Mouse (Mus musculus): ENCODE measurements around the gene Cers6.

The Cers6 gene

GRCm38 (mm10) chr2:69118994-69119393, 257.8 kb downstream of the Cers6 start:
- no peak for DNase-seq (ENCODE audit: low spot score)

GRCm38 (mm10) chr2:69119718-69120117, 258.5 kb downstream of the Cers6 start:
- DNase-seq (ENCODE audit: low spot score), result no peak

GRCm38 (mm10) chr2:69121681-69122080, 260.4 kb downstream of the Cers6 start:
- DNase-seq (ENCODE audit: low spot score), result no peak

GRCm38 (mm10) chr2:69125425-69125824, 264.2 kb downstream of the Cers6 start:
- peak; percentile 36 for DNase-seq (ENCODE audit: low spot score)

GRCm38 (mm10) chr2:69128321-69128720, 267.1 kb downstream of the Cers6 start:
- no peak for DNase-seq (ENCODE audit: low spot score)

GRCm38 (mm10) chr2:69128921-69129395, 267.7 kb downstream of the Cers6 start:
- DNase-seq (ENCODE audit: low spot score), result peak; percentile 65

- DNase-seq (ENCODE audit: low spot score), result peak; percentile 36
Measured at GRCm38 (mm10) chr2:69129425-69130210, 268.4 kb downstream of the Cers6 start.

GRCm38 (mm10) chr2:69132046-69132445, 270.8 kb downstream of the Cers6 start:
- no peak for DNase-seq (ENCODE audit: low spot score)

GRCm38 (mm10) chr2:69132488-69133040, 271.3 kb downstream of the Cers6 start:
- DNase-seq (ENCODE audit: low spot score), result no peak

GRCm38 (mm10) chr2:69134186-69134585, 272.9 kb downstream of the Cers6 start:
- DNase-seq (ENCODE audit: low spot score), result no peak

GRCm38 (mm10) chr2:69134937-69135336, 273.7 kb downstream of the Cers6 start:
- DNase-seq (ENCODE audit: low spot score), result no peak

GRCm38 (mm10) chr2:69135661-69136576, 274.7 kb downstream of the Cers6 start, which contains the start of gene Nostrin:
Gene Nostrin (plus strand): TSS chr2:69135800.
- peak; percentile 26 for DNase-seq (ENCODE audit: low spot score)

- DNase-seq (ENCODE audit: low spot score), result no peak
Measured at GRCm38 (mm10) chr2:69137406-69138084, 276.3 kb downstream of the Cers6 start.

GRCm38 (mm10) chr2:69138759-69139158, 277.5 kb downstream of the Cers6 start:
- no peak for DNase-seq (ENCODE audit: low spot score)

- DNase-seq (ENCODE audit: low spot score), result no peak
Measured at GRCm38 (mm10) chr2:69140215-69140614, 279.0 kb downstream of the Cers6 start.

- DNase-seq (ENCODE audit: low spot score), result no peak
Measured at GRCm38 (mm10) chr2:69140816-69141215, 279.6 kb downstream of the Cers6 start.

GRCm38 (mm10) chr2:69148691-69149090, 287.4 kb downstream of the Cers6 start:
- no peak for DNase-seq (ENCODE audit: low spot score)

- no peak for DNase-seq (ENCODE audit: low spot score)
Measured at GRCm38 (mm10) chr2:69149154-69149553, 287.9 kb downstream of the Cers6 start.

- DNase-seq (ENCODE audit: low spot score), result no peak
Measured at GRCm38 (mm10) chr2:69150841-69151240, 289.6 kb downstream of the Cers6 start.

GRCm38 (mm10) chr2:69155861-69156260, 294.6 kb downstream of the Cers6 start:
- DNase-seq (ENCODE audit: low spot score), result peak; percentile 18

- DNase-seq (ENCODE audit: low spot score), result no peak
Measured at GRCm38 (mm10) chr2:69156283-69156682, 295.0 kb downstream of the Cers6 start.

- no peak for DNase-seq (ENCODE audit: low spot score)
Measured at GRCm38 (mm10) chr2:69158907-69159306, 297.7 kb downstream of the Cers6 start.
